Mouse (Mus musculus) lung, embryonic 15.5 days (tissue): ENCODE data around the gene Mrgprg. TPM values are rescaled to one million over a fixed set of nuclear protein-coding genes. Genes with fewer than 3 reads are reported as not detected.
A peak's percentile ranks its signal among the peaks of the same experiment; 100 is the strongest.

Experiments
- ATAC-seq: fragments of 200-750 bp; cut with Nextera tagmentation; 2 replicates; pipeline ENCODE4 v1.8.0; 2017; ENCODE audit warnings: moderate number of reproducible peaks, borderline replicate concordance; ENCODE audit not compliant: low FRiP score, low TSS enrichment; ENCODE audit errors: extremely low read depth
- H3K27ac ChIP-seq: fragments of 300-500 bp; sonication (generic); 2 replicates; pipeline ENCODE4 v1.5.1; 2015; ENCODE audit warnings: moderate library complexity, mild to moderate bottlenecking, inconsistent platforms
- H3K27me3 ChIP-seq: fragments of 300-500 bp; sonication (generic); 2 replicates; pipeline ENCODE4 v1.6.1; 2015; ENCODE audit warnings: inconsistent platforms
- H3K36me3 ChIP-seq: fragments of 300-500 bp; sonication (generic); 2 replicates; pipeline ENCODE4 v1.6.1; 2015; ENCODE audit warnings: inconsistent platforms
- H3K4me1 ChIP-seq: fragments of 300-500 bp; sonication (generic); 2 replicates; pipeline ENCODE4 v1.6.1; 2015; ENCODE audit warnings: inconsistent platforms
- H3K4me2 ChIP-seq: fragments of 300-500 bp; sonication (generic); 2 replicates; pipeline ENCODE4 v1.6.1; 2015; ENCODE audit warnings: inconsistent platforms, mild to moderate bottlenecking, moderate library complexity
- H3K4me3 ChIP-seq: fragments of 300-500 bp; sonication (generic); 2 replicates; pipeline ENCODE4 v1.5.1; 2015; ENCODE audit warnings: mild to moderate bottlenecking, inconsistent platforms
- H3K9ac ChIP-seq: fragments of 300-500 bp; sonication (generic); 2 replicates; pipeline ENCODE4 v1.6.1; 2015; ENCODE audit warnings: inconsistent platforms
- H3K9me3 ChIP-seq: fragments of 300-500 bp; sonication (generic); 2 replicates; pipeline ENCODE4 v1.6.1; 2016; ENCODE audit warnings: inconsistent platforms
- WGBS: fragments of 180-500 bp; shearing (Covaris S2); methylation state at CpG from one replicate; pipeline ENCODE4 v1.1.7; 2015; 5-methylcytosine and 5-hydroxymethylcytosine counted together
- polyA plus RNA-seq: library from polyadenylated mRNA; unstranded; fragments of >200 nt; fragmentation: Nextera tagmentation; extraction: Ambion mirVana; gene quantifications from 2 replicates; pipeline ENCODE4 v1.2.1, GENCODE M21; 2015

The Mrgprg gene
- polyA plus RNA-seq = not detected in 2 replicates

- Histone ChIP-seq H3K4me2 (no peak within 1 kb of the TSS), H3K4me1 (peaks cover 13% of the 10 kb centered on the region), H3K9ac (no peak within 1 kb of the TSS), H3K9me3 (no peaks in the 10 kb centered on the region), H3K4me3 (no peak within 1 kb of the TSS), H3K27ac (no peak within 1 kb of the TSS), H3K27me3 (peaks cover 25% of the 10 kb centered on the region), H3K36me3 (no peaks in the 10 kb centered on the region)
- 42% methylated on average over 6 of the region's 6 CpGs for WGBS
- ATAC-seq = no peak
Observed at GRCm38 (mm10) chr7:143766893-143767292, at the start of gene Mrgprg. Mrgprg (minus strand) TSS chr7:143766993.

GRCm38 (mm10) chr7:143808909-143809308, 42.1 kb upstream of the Mrgprg start:
- H3K27ac ChIP-seq = no peak overlapping the region
- peaks cover 4% of the 10 kb centered on the region; the same call in 1 of the 2 replicates for H3K4me1 ChIP-seq
- no peak overlapping the region for H3K9ac ChIP-seq
- H3K4me2 ChIP-seq = no peak overlapping the region
- H3K36me3 ChIP-seq = peaks cover 24% of the 10 kb centered on the region
- ATAC-seq = no peak
- H3K4me3 ChIP-seq = no peak overlapping the region
- H3K27me3 ChIP-seq = no peaks in the 10 kb centered on the region
- no peaks in the 10 kb centered on the region for H3K9me3 ChIP-seq
- WGBS = 61% methylated on average over 1 of the region's 1 CpGs

DNA sequence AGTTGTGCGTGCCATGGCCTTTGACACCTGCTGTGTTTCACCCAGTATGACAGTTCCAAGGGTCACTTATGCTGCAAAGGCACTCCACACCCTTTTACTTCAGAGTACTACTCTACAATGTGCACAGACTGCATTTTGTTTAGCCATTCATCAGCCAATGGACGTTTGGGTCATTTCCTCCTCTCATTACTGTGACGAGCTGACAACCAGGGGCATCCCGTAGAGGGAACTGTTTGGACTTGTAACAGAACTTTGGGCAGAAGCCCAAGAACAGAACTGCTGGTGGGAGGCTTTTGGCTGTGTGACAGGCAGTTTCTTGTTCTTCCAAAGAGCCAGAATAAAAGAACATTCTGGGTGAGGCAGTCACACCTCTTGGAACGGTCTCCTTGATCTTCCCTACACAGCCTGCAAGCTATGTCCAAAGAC, 38.4 kb upstream of the Mrgprg start:
- Histone ChIP-seq H3K4me2 (no peak overlapping the region), H3K27me3 (no peaks in the 10 kb centered on the region), H3K36me3 (peaks cover 23% of the 10 kb centered on the region), H3K9ac (no peak overlapping the region), H3K27ac (no peak overlapping the region), H3K4me1 (peaks cover 4% of the 10 kb centered on the region; the same call in 1 of the 2 replicates), H3K9me3 (no peaks in the 10 kb centered on the region), H3K4me3 (no peak overlapping the region)
- 42% methylated on average over 5 of the region's 5 CpGs for WGBS
- peak; percentile 37 for ATAC-seq

DNA sequence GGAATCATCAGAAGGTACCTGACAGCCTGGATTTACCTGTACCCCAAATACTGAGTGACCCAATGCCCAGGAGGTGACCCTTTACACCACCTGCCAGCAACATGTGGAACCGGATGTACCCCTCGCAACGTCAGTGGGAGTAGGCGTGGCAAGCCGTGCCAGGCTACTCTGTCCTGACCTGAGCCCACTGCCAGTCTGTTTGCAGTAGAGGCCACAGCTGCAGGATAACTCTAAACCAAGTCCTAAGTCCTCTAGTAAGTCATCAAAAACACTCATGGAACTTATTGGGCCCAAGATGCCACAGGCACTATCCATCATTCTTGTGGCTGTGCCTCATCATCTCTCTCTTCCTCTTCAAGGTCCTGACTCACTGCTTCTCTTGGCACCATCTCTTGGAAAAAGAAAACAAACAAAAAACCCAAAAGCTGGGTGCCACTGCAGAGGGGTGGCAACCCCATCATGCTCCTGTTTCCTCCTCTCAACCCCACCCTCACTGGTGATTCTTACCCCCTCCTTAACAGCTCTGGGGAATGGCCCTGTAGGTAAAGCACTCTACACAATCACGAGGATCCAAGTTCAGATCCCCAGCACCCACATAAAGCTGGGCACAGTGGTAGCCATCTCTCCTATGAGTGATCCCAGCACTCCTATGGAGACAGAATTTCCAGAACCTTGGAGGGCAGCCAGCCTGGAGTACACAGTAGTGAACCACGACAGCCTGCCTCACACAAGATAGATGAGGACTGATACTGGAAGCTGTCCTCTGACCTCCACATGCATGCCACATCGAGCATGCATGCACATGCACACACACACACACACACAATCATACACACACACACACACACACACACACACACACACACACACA, 34.6 kb upstream of the Mrgprg start:
- Histone ChIP-seq H3K9me3 (no peaks in the 10 kb centered on the region), H3K4me3 (no peak overlapping the region), H3K27ac (no peak overlapping the region), H3K4me1 (peaks cover 4% of the 10 kb centered on the region; the same call in 1 of the 2 replicates), H3K36me3 (peaks cover 35% of the 10 kb centered on the region), H3K4me2 (no peak overlapping the region), H3K9ac (no peak overlapping the region), H3K27me3 (no peaks in the 10 kb centered on the region)
- 77% methylated on average over 8 of the region's 8 CpGs for WGBS
- ATAC-seq = no peak

- H3K9me3 ChIP-seq = no peaks in the 10 kb centered on the region
- H3K4me1 ChIP-seq = peaks cover 4% of the 10 kb centered on the region; the same call in 1 of the 2 replicates
- no peak overlapping the region for H3K9ac ChIP-seq
- ATAC-seq = no peak
- H3K4me2 ChIP-seq = no peak overlapping the region
- H3K4me3 ChIP-seq = no peak overlapping the region
- no peak overlapping the region for H3K27ac ChIP-seq
- H3K27me3 ChIP-seq = no peaks in the 10 kb centered on the region
- 94% methylated on average over 1 of the region's 1 CpGs for WGBS
- H3K36me3 ChIP-seq = peaks cover 32% of the 10 kb centered on the region
Observed at GRCm38 (mm10) chr7:143800770-143801169, 34.0 kb upstream of the Mrgprg start.

GRCm38 (mm10) chr7:143798783-143799182, 32.0 kb upstream of the Mrgprg start:
- WGBS = 86% methylated on average over 4 of the region's 4 CpGs

DNA sequence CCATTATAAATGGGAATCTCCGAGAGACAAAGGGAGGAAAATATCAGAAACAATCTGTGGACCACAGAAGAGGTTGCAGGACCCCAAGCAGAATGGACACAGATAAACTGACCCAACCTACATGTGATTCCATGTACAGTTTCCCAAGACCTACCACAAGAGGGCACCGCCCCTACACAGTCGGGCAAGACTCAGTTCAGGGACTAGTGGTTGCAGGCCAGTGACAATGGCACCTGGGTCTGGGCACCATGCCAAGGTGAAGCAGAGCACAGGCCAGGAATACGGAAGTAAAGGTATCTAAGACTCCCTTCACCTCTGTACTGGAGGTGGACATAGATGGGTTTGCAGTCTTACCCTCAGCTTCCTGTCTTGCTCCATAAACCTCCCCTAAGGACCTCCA, 26.3 kb upstream of the Mrgprg start:
- H3K4me1 ChIP-seq = no peaks in the 10 kb centered on the region
- no peak overlapping the region for H3K4me3 ChIP-seq
- WGBS = 59% methylated on average over 4 of the region's 4 CpGs
- H3K4me2 ChIP-seq = no peak overlapping the region
- ATAC-seq = 0 out of 2 replicates have a peak, but pooled peaks have one; percentile 8
- no peaks in the 10 kb centered on the region for H3K27me3 ChIP-seq
- H3K27ac ChIP-seq = no peak overlapping the region
- H3K9ac ChIP-seq = no peak overlapping the region
- H3K9me3 ChIP-seq = no peaks in the 10 kb centered on the region
- peaks cover 13% of the 10 kb centered on the region for H3K36me3 ChIP-seq

More at GRCm38 (mm10) chr7:143798783-143799182, 32.0 kb upstream of the Mrgprg start:
- ATAC-seq = no peak
- H3K36me3 ChIP-seq = peaks cover 33% of the 10 kb centered on the region
- H3K9ac ChIP-seq = no peak overlapping the region
- no peak overlapping the region for H3K4me2 ChIP-seq
- H3K27ac ChIP-seq = no peak overlapping the region
- no peaks in the 10 kb centered on the region for H3K4me1 ChIP-seq
- H3K27me3 ChIP-seq = no peaks in the 10 kb centered on the region
- H3K4me3 ChIP-seq = no peak overlapping the region
- H3K9me3 ChIP-seq = no peaks in the 10 kb centered on the region

- Histone ChIP-seq H3K9ac (no peak overlapping the region), H3K27me3 (no peaks in the 10 kb centered on the region), H3K36me3 (peaks cover 8% of the 10 kb centered on the region), H3K4me1 (no peaks in the 10 kb centered on the region), H3K4me3 (no peak overlapping the region), H3K27ac (no peak overlapping the region), H3K9me3 (no peaks in the 10 kb centered on the region), H3K4me2 (no peak overlapping the region)
- WGBS = 69% methylated on average over 6 of the region's 6 CpGs
- ATAC-seq = no peak
Observed at GRCm38 (mm10) chr7:143792336-143792985, 25.7 kb upstream of the Mrgprg start.

DNA sequence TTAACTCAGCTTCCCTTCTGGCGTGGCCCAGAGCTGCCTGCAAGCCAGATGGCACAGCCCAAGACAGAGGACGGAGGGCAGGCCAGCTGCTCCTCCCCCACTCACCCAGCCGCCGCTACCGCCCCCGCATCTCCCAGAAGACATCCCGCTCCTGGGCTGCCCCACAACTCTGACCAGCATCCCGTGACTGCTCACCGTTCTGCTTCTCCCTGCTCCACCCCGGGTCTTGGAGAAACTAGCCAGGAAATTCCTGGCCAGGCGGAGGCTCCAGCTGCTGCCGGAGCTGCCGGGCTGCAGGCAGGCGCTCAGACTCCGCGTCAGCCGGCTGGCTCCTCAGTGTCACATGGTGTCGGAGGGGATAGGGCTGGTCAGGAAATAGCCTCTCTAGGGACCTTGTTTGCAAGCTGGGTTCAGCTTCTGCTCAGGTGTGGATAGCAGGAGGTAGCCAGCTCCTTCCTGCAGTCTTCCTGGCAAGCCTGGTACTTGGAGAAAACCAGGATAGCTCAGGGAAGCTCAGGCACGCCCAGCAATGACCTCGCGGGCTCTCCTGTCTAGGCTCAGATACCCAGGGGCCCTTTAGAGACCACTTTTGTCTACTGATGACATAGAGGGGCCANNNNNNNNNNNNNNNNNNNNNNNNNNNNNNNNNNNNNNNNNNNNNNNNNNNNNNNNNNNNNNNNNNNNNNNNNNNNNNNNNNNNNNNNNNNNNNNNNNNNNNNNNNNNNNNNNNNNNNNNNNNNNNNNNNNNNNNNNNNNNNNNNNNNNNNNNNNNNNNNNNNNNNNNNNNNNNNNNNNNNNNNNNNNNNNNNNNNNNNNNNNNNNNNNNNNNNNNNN, 17.4 kb upstream of the Mrgprg start, which contains the start of gene Mrgpre:
Mrgpre (minus strand) TSS at position 505 of the 834 bp plus-strand sequence.
- no peaks in the 10 kb centered on the region for H3K27me3 ChIP-seq
- H3K9me3 ChIP-seq = no peaks in the 10 kb centered on the region
- H3K4me1 ChIP-seq = peaks cover 29% of the 10 kb centered on the region
- 1% methylated on average over 21 of the region's 21 CpGs for WGBS
- peak within 1 kb of the TSS; percentile 68 for H3K4me2 ChIP-seq
- peak within 1 kb of the TSS; percentile 33 for H3K9ac ChIP-seq
- ATAC-seq = peak; percentile 85
- peak within 1 kb of the TSS; percentile 34 for H3K27ac ChIP-seq
- H3K36me3 ChIP-seq = no peaks in the 10 kb centered on the region
- peak within 1 kb of the TSS; percentile 40 for H3K4me3 ChIP-seq

- peak overlapping the region; percentile 68 for H3K4me2 ChIP-seq
- WGBS = 17% methylated on average over 6 of the region's 6 CpGs
- peak overlapping the region; percentile 34 for H3K27ac ChIP-seq
- peak overlapping the region; percentile 40 for H3K4me3 ChIP-seq
- H3K27me3 ChIP-seq = no peaks in the 10 kb centered on the region
- no peaks in the 10 kb centered on the region for H3K9me3 ChIP-seq
- peak overlapping the region; percentile 33; the same call in 1 of the 2 replicates for H3K9ac ChIP-seq
- H3K36me3 ChIP-seq = no peaks in the 10 kb centered on the region
- ATAC-seq = peak; percentile 43
- H3K4me1 ChIP-seq = peaks cover 29% of the 10 kb centered on the region
Observed at GRCm38 (mm10) chr7:143783378-143783995, 16.7 kb upstream of the Mrgprg start.

DNA sequence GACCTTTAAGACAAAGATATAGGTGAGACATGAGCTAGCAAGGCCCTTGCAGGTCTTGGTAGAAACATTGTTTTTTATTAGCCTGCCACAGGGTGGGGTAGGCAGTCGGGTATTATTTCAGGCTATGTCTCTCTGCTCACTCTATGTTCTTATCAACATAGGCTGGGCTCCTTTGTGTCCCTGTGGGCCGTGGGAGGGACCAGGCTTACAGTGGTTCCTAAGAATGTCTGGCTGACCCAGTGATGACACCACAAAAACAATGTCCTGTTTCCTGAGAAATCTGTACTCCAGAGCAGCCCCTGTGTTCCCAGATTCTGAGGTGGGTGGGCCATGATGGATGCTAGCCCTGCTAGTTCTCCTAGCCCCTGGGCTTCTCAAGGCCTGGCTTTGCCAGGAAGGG, 10.6 kb upstream of the Mrgprg start:
- Histone ChIP-seq H3K9me3 (no peaks in the 10 kb centered on the region), H3K36me3 (no peaks in the 10 kb centered on the region), H3K4me2 (no peak overlapping the region), H3K4me1 (no peaks in the 10 kb centered on the region), H3K27me3 (no peaks in the 10 kb centered on the region), H3K4me3 (no peak overlapping the region), H3K9ac (no peak overlapping the region), H3K27ac (no peak overlapping the region)
- no peak for ATAC-seq
- 42% methylated on average over 2 of the region's 2 CpGs for WGBS
